Mouse (Mus musculus): ENCODE data around the gene Ccdc151.

- TF ChIP-seq CTCF (IDR thresholded peaks at IDR 0.05; ENCODE audit: insufficient read depth, low read depth, low read length) (no peak), POLR2A (IDR thresholded peaks at IDR 0.05; ENCODE audit: insufficient read depth, low read depth, low read length) (no peak)
These were observed 52.1 kb downstream of the Ccdc151 start for GRCm38 (mm10) chr9:21950322-21950721.

Data from olfactory bulb, adult 2 months (tissue).